Mouse (Mus musculus) layer of hippocampus, postnatal 36 days (tissue): Measurements from ENCODE around the gene Grb7. TPM values are rescaled to one million over a fixed set of nuclear protein-coding genes. Genes with fewer than 3 reads are reported as not detected.

Experiments used
- DNase-seq, 2 experiments: peaks; one replicate each; pipeline ENCODE4 v3.0.0; 2022
- total RNA-seq, 2 experiments: library from RNA; stranded (reverse); gene quantifications; 2 replicates each; pipeline ENCODE4 v1.2.3; 2021

Gene Grb7
- 1 to 10 TPM; 1.4 to 2.1 TPM for total RNA-seq

- DNase-seq, result no peak
These were observed at the start of gene Grb7 for GRCm38 (mm10) chr11:98446213-98446561. Gene Grb7, plus strand, starts transcription at chr11:98446394.

DNA sequence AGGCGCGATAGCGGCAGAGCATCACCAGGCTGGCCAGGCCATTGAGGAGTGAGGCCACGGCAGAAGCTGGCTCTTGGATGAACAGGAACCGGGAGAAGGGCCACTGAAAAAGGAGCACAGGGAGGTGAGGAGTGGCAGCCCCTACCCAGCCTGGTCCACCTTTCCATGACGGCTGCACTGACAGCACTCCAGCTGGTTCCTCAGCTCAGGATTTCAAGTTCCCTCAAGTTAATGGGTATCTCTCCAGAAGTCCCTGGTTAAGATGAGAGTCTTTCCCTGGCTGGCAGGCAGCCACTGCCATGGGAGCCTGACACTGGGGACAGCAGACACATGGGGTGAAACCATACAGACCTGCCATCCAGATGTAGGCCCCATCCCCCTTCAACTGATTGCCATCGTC, 48.2 kb upstream of the Grb7 start:
- DNase-seq, result no peak

GRCm38 (mm10) chr11:98400161-98400726, 46.0 kb upstream of the Grb7 start, which contains the start of gene Pgap3:
Gene Pgap3, minus strand, starts transcription at chr11:98400490.
- DNase-seq, result peak; percentile 87 to 92

DNA sequence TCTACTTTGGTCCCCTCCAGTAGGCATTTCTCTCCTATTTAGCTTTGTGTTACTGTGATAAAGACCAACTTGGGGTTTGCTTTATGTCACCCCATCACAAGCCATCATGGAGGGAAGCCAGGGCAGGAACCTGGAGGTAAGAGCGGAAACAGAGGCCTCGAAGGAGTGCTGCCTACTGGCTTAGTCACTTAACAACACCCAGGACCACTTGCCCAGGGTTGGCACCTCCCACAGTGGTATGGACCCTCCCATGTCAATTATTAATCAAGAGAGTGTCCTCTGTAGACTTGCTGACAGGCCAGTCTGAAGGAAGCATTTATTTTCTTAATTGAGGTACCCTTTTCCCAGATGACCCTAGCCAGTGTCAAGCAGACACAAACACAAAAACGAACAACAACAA, 45.4 kb upstream of the Grb7 start:
- DNase-seq, result no peak

DNA sequence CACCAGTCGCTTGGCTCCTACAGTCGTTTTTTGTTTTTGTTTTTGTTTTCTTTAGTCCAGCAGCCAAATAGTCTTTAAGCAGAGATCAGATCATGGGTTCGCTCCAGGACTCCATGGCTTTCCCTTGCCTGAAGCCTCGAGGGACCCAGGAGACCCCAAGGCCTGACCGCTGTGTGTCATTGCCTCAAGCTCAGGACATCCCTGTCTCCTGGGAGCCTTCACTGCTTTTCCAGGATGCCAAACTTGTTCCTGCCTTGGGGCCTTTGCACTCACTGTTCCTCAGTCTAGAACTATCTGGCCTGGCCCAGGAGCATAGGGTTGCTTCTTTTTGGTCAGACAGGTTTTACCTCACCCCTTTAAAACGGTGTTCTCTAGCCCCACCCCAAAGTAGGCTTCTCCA, 39.6 kb upstream of the Grb7 start:
- DNase-seq, result no peak

DNA sequence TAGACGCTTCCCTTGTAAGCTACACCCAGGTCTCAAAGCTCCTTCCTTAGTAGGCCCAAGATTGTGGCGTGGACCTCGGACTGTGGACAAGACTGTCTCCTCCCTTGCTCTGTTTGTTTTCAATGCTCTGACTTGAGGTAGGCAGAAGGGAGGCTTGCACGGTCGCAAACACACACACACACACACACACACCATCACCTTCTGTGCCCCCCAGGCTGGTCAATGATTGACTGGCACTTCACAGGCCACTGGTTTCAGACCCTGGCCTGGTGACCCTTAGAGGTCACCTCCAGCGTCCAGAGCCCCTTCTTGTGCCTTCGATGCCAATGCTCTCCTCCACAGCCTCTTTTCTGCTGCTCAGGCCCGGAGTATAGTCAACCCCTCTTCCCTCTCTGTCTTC, 37.3 kb upstream of the Grb7 start:
- no peak for DNase-seq

- DNase-seq, result no peak
These were observed 36.8 kb upstream of the Grb7 start for GRCm38 (mm10) chr11:98409341-98409822.

GRCm38 (mm10) chr11:98412273-98412796, 33.9 kb upstream of the Grb7 start, which contains the start of gene Erbb2:
Gene Erbb2, plus strand, starts transcription at chr11:98412470.
- peak in 1 of 2 experiments; percentile 22 for DNase-seq

DNA sequence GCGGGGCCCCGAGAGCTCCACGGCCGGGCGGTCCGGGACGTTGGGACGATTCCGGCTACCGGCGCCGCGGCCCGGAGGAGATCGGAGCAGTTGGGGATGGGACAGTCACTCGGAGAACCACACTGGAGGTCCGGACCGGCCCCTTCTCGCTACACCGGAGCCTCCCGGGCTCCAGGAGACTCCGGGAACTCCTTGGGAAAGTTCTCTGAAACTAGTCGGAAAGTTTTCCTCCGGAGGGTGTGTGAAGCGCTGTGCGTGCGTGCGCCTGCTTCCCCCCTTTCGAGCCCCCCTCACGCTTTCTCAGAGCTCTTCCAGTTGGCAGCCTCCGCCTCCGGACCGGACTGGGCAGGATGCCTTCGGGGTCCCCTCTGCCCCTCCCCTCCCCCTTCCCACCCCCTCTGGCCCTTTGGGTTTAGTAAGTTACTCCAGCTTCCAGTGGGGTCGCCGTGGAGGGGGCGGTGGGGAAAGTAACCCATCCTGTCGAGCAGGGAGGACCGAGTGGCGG, 33.3 kb upstream of the Grb7 start:
- DNase-seq, result no peak

- DNase-seq, result no peak
These were observed 32.5 kb upstream of the Grb7 start for GRCm38 (mm10) chr11:98413731-98414130.

DNA sequence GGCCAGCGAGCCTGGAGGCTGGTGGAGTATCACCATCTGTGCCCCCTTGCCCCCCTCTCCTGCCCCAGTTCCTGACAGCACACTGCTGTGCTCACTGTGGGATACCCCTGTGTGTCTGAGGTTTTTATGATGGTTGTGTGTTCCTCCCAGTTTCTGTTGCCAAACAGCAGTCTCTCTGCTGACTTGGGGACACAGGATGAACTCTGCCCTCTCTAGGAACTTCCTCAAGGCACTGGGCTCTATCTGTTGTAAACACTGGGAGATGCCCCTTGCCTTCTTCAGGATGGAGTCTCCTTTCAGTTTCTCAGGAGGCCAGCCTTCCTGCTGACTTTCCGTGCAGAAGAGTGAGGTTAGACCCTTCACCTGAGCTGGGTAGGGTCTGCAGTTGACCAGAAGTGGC, 32.0 kb upstream of the Grb7 start:
- DNase-seq, result no peak

DNA sequence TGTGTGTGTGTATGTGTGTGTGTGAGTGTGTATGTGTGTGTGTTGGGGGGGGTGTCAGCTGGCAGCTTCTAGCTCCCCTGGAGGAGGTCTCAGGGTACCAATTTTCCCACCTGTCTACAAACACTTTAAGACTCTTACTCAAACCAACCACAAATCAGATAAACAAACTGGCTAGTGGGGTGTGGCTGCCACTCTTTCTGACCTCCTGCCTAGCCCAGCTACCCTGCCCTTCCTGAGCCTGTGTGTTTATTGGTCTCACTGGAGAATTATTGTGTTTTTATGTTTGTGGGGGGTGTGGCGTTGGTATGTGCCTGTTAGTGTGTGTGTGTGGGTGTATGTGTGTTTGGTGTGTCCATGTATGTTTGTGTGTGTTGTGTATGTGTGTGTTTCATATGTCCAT, 29.1 kb upstream of the Grb7 start:
- no peak for DNase-seq

DNA sequence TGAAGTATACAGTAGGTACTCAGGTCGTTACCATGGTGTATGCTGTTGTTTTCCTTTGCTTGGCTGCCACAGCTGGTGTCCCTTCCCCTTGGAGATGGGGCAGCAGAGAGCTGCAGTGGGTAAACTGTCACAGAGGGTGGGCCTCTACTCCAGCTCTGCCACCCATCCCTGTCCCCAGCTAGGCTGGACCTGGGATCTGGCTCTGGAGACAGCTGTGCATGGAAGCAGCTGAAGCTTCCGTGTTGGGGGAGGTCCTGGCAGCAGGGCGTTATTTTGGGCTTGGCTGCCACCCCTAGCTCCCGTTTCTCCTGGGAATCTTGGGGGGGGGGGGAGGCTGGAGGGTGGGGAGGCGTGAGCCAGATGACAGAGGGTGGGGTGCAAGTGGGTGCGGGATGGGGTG, 27.9 kb upstream of the Grb7 start:
- no peak for DNase-seq

DNA sequence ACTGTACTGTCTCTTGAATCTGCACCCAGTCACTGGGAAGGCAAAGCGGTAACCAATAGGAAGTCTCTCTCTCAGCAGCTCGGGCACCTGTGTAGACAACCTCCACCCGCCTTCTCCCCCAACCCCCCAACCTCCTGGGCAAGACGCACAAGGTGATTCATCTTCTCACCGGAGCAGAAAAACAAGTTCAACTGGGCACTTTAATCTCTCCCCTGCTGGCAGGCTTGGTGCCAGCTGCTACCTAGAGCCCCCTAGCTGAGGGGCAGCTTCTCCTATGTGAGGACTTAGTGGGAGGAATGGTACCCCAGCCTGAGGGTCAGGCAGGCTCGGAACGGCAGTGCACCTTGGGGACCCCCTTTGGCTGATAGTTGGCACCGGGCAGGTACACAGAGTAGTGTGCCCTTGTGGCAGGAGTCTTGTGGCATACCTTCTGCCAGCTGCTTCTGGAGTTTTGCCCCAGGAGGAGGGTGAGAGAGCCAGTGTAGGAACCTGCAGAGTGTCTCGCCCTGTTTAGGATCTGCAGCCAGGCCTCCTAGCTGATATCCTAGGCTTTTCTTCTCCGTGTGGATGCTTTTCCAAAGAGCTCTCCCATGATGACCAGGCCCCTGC, 27.2 kb upstream of the Grb7 start:
- DNase-seq, result no peak

GRCm38 (mm10) chr11:98426592-98426991, 19.6 kb upstream of the Grb7 start:
- DNase-seq, result no peak

DNA sequence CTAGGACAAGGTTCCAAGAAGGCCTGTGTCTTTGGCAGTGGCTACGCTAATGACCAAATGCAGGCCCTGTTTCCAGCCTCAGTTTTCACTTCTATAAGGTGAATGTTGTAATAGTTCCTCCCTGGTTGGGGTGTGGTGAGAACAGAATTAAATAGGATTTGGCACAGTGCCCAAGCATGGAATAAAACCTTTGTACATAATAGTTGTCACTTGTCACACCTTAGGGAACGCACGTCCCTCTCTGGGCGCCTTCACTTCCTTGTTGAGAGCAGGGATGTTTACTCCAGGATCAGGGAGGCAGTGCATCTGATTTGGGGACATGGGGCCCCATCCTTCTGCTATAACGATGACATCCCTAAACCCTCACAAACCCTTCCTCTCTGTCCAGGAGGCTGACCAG, 17.8 kb upstream of the Grb7 start:
- no peak for DNase-seq

- DNase-seq, result no peak
These were observed 14.3 kb upstream of the Grb7 start for GRCm38 (mm10) chr11:98431743-98432502.

- no peak for DNase-seq
These were observed 10.5 kb upstream of the Grb7 start for GRCm38 (mm10) chr11:98435723-98436122.

GRCm38 (mm10) chr11:98437441-98437840, 8.8 kb upstream of the Grb7 start:
- no peak for DNase-seq

DNA sequence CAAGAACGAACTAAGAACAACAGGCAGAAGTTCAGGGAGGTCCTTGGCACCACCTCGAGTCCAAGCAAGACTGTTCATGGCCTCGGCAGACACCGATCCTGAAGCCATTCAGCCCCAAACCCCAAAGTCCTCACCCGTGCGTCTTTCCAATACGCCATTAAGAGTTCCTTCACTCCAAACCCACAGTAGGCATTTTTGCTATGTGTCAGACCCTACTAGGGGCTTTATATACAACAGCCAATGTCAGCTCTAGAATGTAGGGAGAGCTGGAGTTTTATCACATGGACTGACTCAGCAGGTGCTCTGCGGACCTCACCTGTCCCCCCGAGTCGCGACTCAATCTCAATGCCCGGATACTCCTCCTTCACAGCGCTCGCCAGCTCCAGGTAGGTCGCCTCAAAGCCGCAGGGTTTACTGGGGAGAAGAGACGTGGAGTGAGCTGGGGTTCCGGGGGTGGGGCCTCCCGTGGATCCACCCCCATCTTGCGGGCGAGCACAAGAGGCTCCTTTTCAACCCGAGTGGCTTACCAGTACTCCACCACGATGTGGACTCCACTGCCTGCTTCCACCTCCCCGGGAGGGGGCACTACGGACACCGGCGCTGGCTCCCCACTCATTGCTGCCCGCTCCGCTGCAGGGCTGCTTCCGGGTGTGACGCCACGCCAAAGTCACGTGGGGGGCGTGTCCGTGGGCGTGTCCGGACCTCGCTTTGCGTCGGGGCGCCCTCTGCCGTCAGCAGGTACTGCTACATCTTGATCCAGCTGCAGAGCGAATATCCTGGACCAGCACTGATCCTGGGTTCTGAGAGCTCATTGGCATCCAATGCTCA, 7.6 kb upstream of the Grb7 start, which contains the start of gene Mien1:
Mien1 (minus strand) TSS at position 661 of the 828 bp plus-strand sequence.
- DNase-seq, result peak; percentile 94 to 95

- no peak for DNase-seq
These were observed 2.5 kb upstream of the Grb7 start for GRCm38 (mm10) chr11:98443688-98444087.

DNA sequence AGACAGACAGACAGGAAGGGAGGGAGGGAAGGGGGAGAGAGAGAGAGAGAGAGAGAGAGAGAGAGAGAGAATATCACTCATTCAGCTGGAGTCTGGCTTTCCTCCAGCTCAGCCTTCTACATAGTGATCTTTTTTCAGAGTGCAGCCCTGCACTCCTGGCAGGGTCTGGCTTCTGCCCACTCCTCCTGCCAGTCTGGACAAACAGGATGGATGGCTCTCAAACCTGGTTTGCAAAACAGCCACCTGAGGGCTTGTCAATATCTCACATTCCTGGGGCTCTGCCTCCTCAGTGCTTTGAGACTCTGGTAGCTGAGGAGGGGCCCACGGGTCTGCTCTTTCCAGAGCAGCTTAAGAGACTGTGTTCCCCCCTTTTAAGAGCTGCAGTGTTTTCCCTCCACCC, 956 bp upstream of the Grb7 start:
- DNase-seq, result no peak
